In the genomic region with DNA sequence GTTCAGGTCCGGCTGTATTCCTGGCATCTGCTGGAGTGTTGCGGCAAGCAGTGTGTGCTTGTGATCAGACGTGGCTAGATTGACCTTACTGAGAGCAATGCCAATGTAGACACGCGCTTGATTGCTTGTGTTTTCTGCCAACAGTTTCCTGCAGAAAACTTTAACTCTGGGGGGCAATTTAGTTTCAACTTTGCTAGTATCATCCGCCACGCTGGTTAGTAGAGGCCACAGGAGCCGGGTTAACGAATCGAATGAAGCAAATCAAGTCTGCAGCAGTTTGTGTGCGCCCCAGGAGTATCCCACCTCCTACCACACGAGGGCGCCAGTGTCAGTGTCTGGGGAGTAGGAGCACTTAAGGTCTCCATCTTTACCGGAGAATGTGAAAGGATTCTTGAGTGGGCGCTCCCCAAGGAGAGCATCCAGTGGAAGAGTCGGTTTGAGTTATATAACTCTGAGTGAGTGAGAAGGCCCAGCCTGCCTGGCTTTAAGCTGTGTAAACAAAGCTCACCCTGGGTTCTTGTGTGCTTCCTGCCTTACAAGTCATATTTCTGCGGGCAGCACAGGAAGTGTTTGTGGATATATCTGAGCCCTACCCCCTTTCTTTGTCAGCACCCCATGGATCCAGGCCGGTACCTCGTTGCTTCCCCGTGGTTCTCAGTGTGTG, we compare ENCODE assay signal across 8 mouse cellular contexts.
DNase-seq lines count a peak whose midpoint lies in the region; ATAC-seq and TF ChIP-seq lines count a peak whose summit lies in the region.

No protein-coding gene starts in this region.

- H3K36me3 ChIP-seq in forebrain, postnatal 0 days (ENCODE audit: insufficient read depth), result no peaks in the 10 kb centered on the region

- H3K4me2 ChIP-seq in forebrain, postnatal 0 days (ENCODE audit: low read depth), result no peak overlapping the region

- 24% methylated on average over 20 of the region's 20 CpGs for WGBS in cerebellum, adult 2 months
- WGBS in forebrain, postnatal 0 days, result 33% methylated on average over 20 of the region's 20 CpGs

- H3K9ac ChIP-seq in forebrain, postnatal 0 days, result no peak overlapping the region

- H3K27ac ChIP-seq in cerebellum, adult 2 months (ENCODE audit: insufficient read depth, low read length), result no peak overlapping the region
- no peak overlapping the region for H3K27ac ChIP-seq in forebrain, postnatal 0 days (ENCODE audit: low read depth, low read length)

- peak; percentile 96 for DNase-seq in NIH3T3 (ENCODE audit: low read depth)
- DNase-seq in cerebellum, adult 2 months, result peak; percentile 62 to 77
- DNase-seq in forebrain, postnatal 0 days, result peak; percentile 86
- peak; percentile 80 for DNase-seq in heart, postnatal 4 days
- peak; percentile 43 for DNase-seq in layer of hippocampus, adult 9-10 months (ENCODE audit: low spot score)
- DNase-seq in lung, postnatal 25 days (ENCODE audit: low spot score), result peak; percentile 86
- DNase-seq in retina, postnatal 1 day, result peak; percentile 88
- DNase-seq in thymus, postnatal 4 days, result peak; percentile 87

- peaks cover 5% of the 10 kb centered on the region; the same call in 1 of the 2 replicates for H3K4me1 ChIP-seq in cerebellum, adult 2 months (ENCODE audit: control insufficient read depth, insufficient read depth, low read length)
- H3K4me1 ChIP-seq in forebrain, postnatal 0 days (ENCODE audit: insufficient read depth), result peaks cover 3% of the 10 kb centered on the region; the same call in 1 of the 2 replicates

- no peaks in the 10 kb centered on the region for H3K9me3 ChIP-seq in forebrain, postnatal 0 days (ENCODE audit: low read length)

- H3K27me3 ChIP-seq in cerebellum, adult 2 months (ENCODE audit: control insufficient read depth, insufficient read depth, low read length), result no peaks in the 10 kb centered on the region
- H3K27me3 ChIP-seq in forebrain, postnatal 0 days (ENCODE audit: insufficient read depth, low read length), result no peaks in the 10 kb centered on the region

- TF ChIP-seq CTCF in cerebellum, adult 2 months (IDR thresholded peaks at IDR 0.05; ENCODE audit: borderline replicate concordance, insufficient read depth, low read depth, low read length), result peak; percentile 85
- TF ChIP-seq CTCF in forebrain, postnatal 0 days (IDR thresholded peaks at IDR 0.05; ENCODE audit: low read depth), result peak; percentile 91

- H3K4me3 ChIP-seq in cerebellum, adult 2 months (replicated peaks; ENCODE audit: insufficient read depth, low read depth, low read length), result peak overlapping the region; percentile 21
- no peak overlapping the region for H3K4me3 ChIP-seq in forebrain, postnatal 0 days (ENCODE audit: low read depth, low read length)

- ATAC-seq in forebrain, postnatal 0 days, result peak; percentile 78

- TF ChIP-seq POLR2A in cerebellum, adult 2 months (IDR thresholded peaks at IDR 0.05; ENCODE audit: borderline replicate concordance, insufficient read depth, low read length), result no peak

Comparison
In these comparisons a context has a peak if more than half of its experiments do, and no peak if none do; other contexts are left out.
1. DNase-seq: peak in every context shown above with its lines; median percentile 96 in NIH3T3; 88 in retina, postnatal 1 day; 87 in thymus, postnatal 4 days; 86 in forebrain, postnatal 0 days; 86 in lung, postnatal 25 days; 80 in heart, postnatal 4 days; 70 in cerebellum, adult 2 months; 43 in layer of hippocampus, adult 9-10 months.